Mouse (Mus musculus) ES-Bruce4 (cell line): Measurements from ENCODE around the gene Herc2.

Source experiments
- CTCF ChIP-seq: IDR thresholded peaks from one replicate; pipeline ENCODE4 v1.8.1; 2011; ENCODE audit warnings: low read depth, low read length
- POLR2A ChIP-seq: IDR thresholded peaks from one replicate; pipeline ENCODE4 v1.8.1; 2011; ENCODE audit warnings: low read length; ENCODE audit not compliant: insufficient read depth

GRCm38 (mm10) chr7:56129577-56129976 lies 79.6 kb downstream of the Herc2 start:
- TF ChIP-seq POLR2A (no peak), CTCF (no peak)
